9 mouse cellular contexts compared by ENCODE assay signal in the genomic region with DNA sequence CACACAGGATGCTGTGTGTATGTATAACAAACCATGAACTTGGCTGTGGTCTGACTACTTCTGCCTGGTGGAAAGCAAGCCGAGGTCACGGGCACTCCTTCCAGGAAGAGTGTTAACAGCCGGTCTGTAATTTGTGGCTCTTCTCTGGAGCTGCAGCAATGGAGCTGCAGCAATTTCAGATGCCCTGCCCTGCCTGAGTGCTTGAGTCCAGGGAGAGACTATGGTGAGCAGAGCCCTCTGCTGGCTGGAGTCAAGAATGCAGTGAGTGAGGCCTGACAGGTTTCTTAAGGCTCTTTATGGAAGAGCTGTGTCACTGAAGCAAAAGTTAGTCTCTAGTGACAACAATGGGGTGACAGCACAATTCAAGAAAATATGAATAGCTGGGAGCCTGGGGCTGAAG.
A peak's percentile ranks its signal among the peaks of the same experiment; 100 is the strongest.
DNase-seq lines count a peak whose midpoint lies in the region; ATAC-seq lines count a peak whose summit lies in the region.
"Had no signal": no experiment of that assay in that cellular context is flagged by ENCODE, and none has a peak within 500 bp of the region (broad histone marks: within the 10 kb centered on the region; RNA-seq: fewer than 3 reads in every experiment).

No protein-coding gene starts in this region.

- 15% methylated on average over 3 of the region's 3 CpGs for WGBS in forebrain, embryonic 12.5 days
- WGBS in heart, embryonic 16.5 days, result 0% methylated on average over 3 of the region's 3 CpGs
- WGBS in liver, embryonic 16.5 days (ENCODE audit: insufficient replicate concordance), result 3% methylated on average over 3 of the region's 3 CpGs

- H3K27me3 ChIP-seq in forebrain, embryonic 12.5 days, result no peaks in the 10 kb centered on the region; the same call in 1 of the 2 replicates
- H3K27me3 ChIP-seq in heart, embryonic 16.5 days (ENCODE audit: control insufficient read depth, insufficient read depth, low read length), result no peaks in the 10 kb centered on the region
- no peaks in the 10 kb centered on the region for H3K27me3 ChIP-seq in liver, embryonic 16.5 days (ENCODE audit: control insufficient read depth, insufficient read depth, low read depth, low read length)

- H3K9ac ChIP-seq in forebrain, embryonic 12.5 days, result no peak overlapping the region
- no peak overlapping the region for H3K9ac ChIP-seq in heart, embryonic 16.5 days (ENCODE audit: low read length)
- no peak overlapping the region for H3K9ac ChIP-seq in liver, embryonic 16.5 days (ENCODE audit: low read depth, low read length)

- H3K4me2 ChIP-seq in forebrain, embryonic 12.5 days, result no peak overlapping the region
- no peak overlapping the region for H3K4me2 ChIP-seq in heart, embryonic 16.5 days (ENCODE audit: low read depth, low read length)
- H3K4me2 ChIP-seq in liver, embryonic 16.5 days (ENCODE audit: low read depth, low read length), result no peak overlapping the region

- no peaks in the 10 kb centered on the region for H3K4me1 ChIP-seq in forebrain, embryonic 12.5 days
- H3K4me1 ChIP-seq in heart, embryonic 16.5 days (ENCODE audit: control insufficient read depth, insufficient read depth, low read length), result peaks cover 24% of the 10 kb centered on the region
- H3K4me1 ChIP-seq in liver, embryonic 16.5 days (ENCODE audit: control insufficient read depth, low read depth, low read length), result no peaks in the 10 kb centered on the region

- peak; percentile 67 for ATAC-seq in forebrain, embryonic 12.5 days (ENCODE audit: low FRiP score)
- ATAC-seq in heart, embryonic 16.5 days (replicated peaks; ENCODE audit: extremely low read depth, insufficient read depth, low FRiP score), result peak; percentile 18; the same call in 1 of the 2 replicates
- peak; percentile 19; the same call in 1 of the 2 replicates for ATAC-seq in liver, embryonic 16.5 days (ENCODE audit: low read depth)
- ATAC-seq in neutrophil, adult 5-6 weeks (ENCODE audit: extremely low read depth, insufficient number of reproducible peaks, low FRiP score, poor library complexity, severe bottlenecking), result peak; percentile 54; the same call in 1 of the 2 replicates

- H3K9me3 ChIP-seq in forebrain, embryonic 12.5 days, result no peaks in the 10 kb centered on the region
- no peaks in the 10 kb centered on the region for H3K9me3 ChIP-seq in heart, embryonic 16.5 days (replicated peaks; ENCODE audit: control insufficient read depth, low read length)
- no peaks in the 10 kb centered on the region for H3K9me3 ChIP-seq in liver, embryonic 16.5 days (replicated peaks; ENCODE audit: control insufficient read depth, low read length)

- no peaks in the 10 kb centered on the region for H3K36me3 ChIP-seq in forebrain, embryonic 12.5 days (replicated peaks)
- no peaks in the 10 kb centered on the region for H3K36me3 ChIP-seq in heart, embryonic 16.5 days (ENCODE audit: control insufficient read depth, insufficient read depth)
- no peaks in the 10 kb centered on the region for H3K36me3 ChIP-seq in liver, embryonic 16.5 days (ENCODE audit: control insufficient read depth, insufficient read depth)

- peak; percentile 61 to 76 for DNase-seq in CD8-positive naive resting alpha-beta T cell, adult 2 months (ENCODE audit: low read depth in 2 of 2, low spot score in 2 of 2)
- peak; percentile 34 for DNase-seq in c-Kit-negative CD71-positive TER-119-positive erythroid progenitor cells, embryonic 14.5 days (ENCODE audit: low read depth, low spot score)
- peak; percentile 90 to 95 for DNase-seq in kidney, postnatal 25 days
- DNase-seq in testis, postnatal 14 days (ENCODE audit: low spot score), result peak; percentile 69

- no peak overlapping the region for H3K4me3 ChIP-seq in forebrain, embryonic 12.5 days (replicated peaks)
- H3K4me3 ChIP-seq in heart, embryonic 16.5 days (ENCODE audit: low read length), result no peak overlapping the region
- no peak overlapping the region for H3K4me3 ChIP-seq in liver, embryonic 16.5 days (ENCODE audit: low read depth, low read length)

- no peak overlapping the region for H3K27ac ChIP-seq in forebrain, embryonic 12.5 days
- H3K27ac ChIP-seq in heart, embryonic 16.5 days (ENCODE audit: low read length), result peak overlapping the region; percentile 4; the same call in 1 of the 2 replicates
- H3K27ac ChIP-seq in liver, embryonic 16.5 days (ENCODE audit: low read length), result no peak overlapping the region
- H3K27ac ChIP-seq: macrophage had no signal

Comparison
In these comparisons a context has a peak if more than half of its experiments do, and no peak if none do; other contexts are left out.
1. DNase-seq: peak in every context shown above with its lines; median percentile 92 in kidney, postnatal 25 days; 69 in testis, postnatal 14 days; 68 in CD8-positive naive resting alpha-beta T cell, adult 2 months; 34 in c-Kit-negative CD71-positive TER-119-positive erythroid progenitor cells, embryonic 14.5 days.